Mouse (Mus musculus): ENCODE results near the gene Nsun6. TPM values are rescaled to one million over a fixed set of nuclear protein-coding genes. Genes with fewer than 3 reads are reported as not detected.

Nsun6 gene
- total RNA-seq (2014; rRNA removed; ENCODE audit: low replicate concordance) (2.0 and 3.5 TPM in 2 replicates), polyA plus RNA-seq (2015; fragmentation: Nextera tagmentation; extraction: Ambion mirVana) (7.3 and 7.7 TPM in 2 replicates)

- ATAC-seq (ENCODE audit: insufficient read depth, low read depth), result peak; percentile 98
- H3K9ac ChIP-seq (replicated peaks; ENCODE audit: low read depth, low read length), result peak within 1 kb of the TSS; percentile 84
- H3K4me2 ChIP-seq (ENCODE audit: low read depth, low read length), result peak within 1 kb of the TSS; percentile 81
- 0 out of 2 replicates have a peak, but pooled peaks have one; percentile 22 for TF ChIP-seq EP300 (IDR thresholded peaks at IDR 0.05; ENCODE audit: low read depth)
- peak; percentile 39 for TF ChIP-seq CTCF (IDR thresholded peaks at IDR 0.05; ENCODE audit: low read depth)
- H3K4me3 ChIP-seq (ENCODE audit: low read depth, low read length), result peak within 1 kb of the TSS; percentile 93
- H3K36me3 ChIP-seq (replicated peaks; ENCODE audit: control insufficient read depth, insufficient read depth, low read length), result no peaks in the 10 kb centered on the region
- peaks cover 17% of the 10 kb centered on the region for H3K4me1 ChIP-seq (ENCODE audit: control insufficient read depth, insufficient read depth)
- peak; percentile 95 for DNase-seq (ENCODE audit: low spot score)
- WGBS, result under 1% methylated on average over 73 of the region's 75 CpGs
- H3K27ac ChIP-seq (ENCODE audit: low read depth), result peak within 1 kb of the TSS; percentile 91
- H3K9me3 ChIP-seq (replicated peaks; ENCODE audit: control insufficient read depth, low read length), result no peaks in the 10 kb centered on the region
- no peaks in the 10 kb centered on the region for H3K27me3 ChIP-seq (ENCODE audit: control insufficient read depth, insufficient read depth, low read length)
Measured at GRCm38 (mm10) chr2:15054945-15055637, at the start of gene Nsun6. Gene Nsun6, minus strand, starts transcription at chr2:15055069.

GRCm38 (mm10) chr2:15104386-15104785 is 49.5 kb upstream of the Nsun6 start:
- WGBS, result 52% methylated on average over 1 of the region's 1 CpGs
- H3K4me3 ChIP-seq (ENCODE audit: low read depth, low read length), result no peak overlapping the region

GRCm38 (mm10) chr2:15096514-15097090 is 41.7 kb upstream of the Nsun6 start:
- no peak for DNase-seq (ENCODE audit: low spot score)
- Histone ChIP-seq H3K9me3 (replicated peaks; ENCODE audit: control insufficient read depth, low read length) (no peaks in the 10 kb centered on the region), H3K4me3 (ENCODE audit: low read depth, low read length) (no peak overlapping the region), H3K27ac (ENCODE audit: low read depth) (no peak overlapping the region), H3K4me2 (ENCODE audit: low read depth, low read length) (no peak overlapping the region), H3K36me3 (replicated peaks; ENCODE audit: control insufficient read depth, insufficient read depth, low read length) (no peaks in the 10 kb centered on the region), H3K27me3 (ENCODE audit: control insufficient read depth, insufficient read depth, low read length) (no peaks in the 10 kb centered on the region), H3K4me1 (ENCODE audit: control insufficient read depth, insufficient read depth) (no peaks in the 10 kb centered on the region), H3K9ac (replicated peaks; ENCODE audit: low read depth, low read length) (no peak overlapping the region)
- TF ChIP-seq EP300 (IDR thresholded peaks at IDR 0.05; ENCODE audit: low read depth) (no peak), CTCF (IDR thresholded peaks at IDR 0.05; ENCODE audit: low read depth) (peak; percentile 34)
- WGBS, result 51% methylated on average over 3 of the region's 3 CpGs
- no peak for ATAC-seq (ENCODE audit: insufficient read depth, low read depth)

More at GRCm38 (mm10) chr2:15104386-15104785, 49.5 kb upstream of the Nsun6 start:
- Histone ChIP-seq H3K4me2 (ENCODE audit: low read depth, low read length) (no peak overlapping the region), H3K9ac (replicated peaks; ENCODE audit: low read depth, low read length) (no peak overlapping the region), H3K4me1 (ENCODE audit: control insufficient read depth, insufficient read depth) (no peaks in the 10 kb centered on the region), H3K27me3 (ENCODE audit: control insufficient read depth, insufficient read depth, low read length) (no peaks in the 10 kb centered on the region), H3K27ac (ENCODE audit: low read depth) (no peak overlapping the region), H3K9me3 (replicated peaks; ENCODE audit: control insufficient read depth, low read length) (no peaks in the 10 kb centered on the region), H3K36me3 (replicated peaks; ENCODE audit: control insufficient read depth, insufficient read depth, low read length) (no peaks in the 10 kb centered on the region)
- DNase-seq (ENCODE audit: low spot score) (no peak), ATAC-seq (ENCODE audit: insufficient read depth, low read depth) (no peak)
- TF ChIP-seq EP300 (IDR thresholded peaks at IDR 0.05; ENCODE audit: low read depth) (no peak), CTCF (IDR thresholded peaks at IDR 0.05; ENCODE audit: low read depth) (no peak)

- no peak for ATAC-seq (ENCODE audit: insufficient read depth, low read depth)
- no peaks in the 10 kb centered on the region for H3K9me3 ChIP-seq (replicated peaks; ENCODE audit: control insufficient read depth, low read length)
- WGBS, result 68% methylated on average over 1 of the region's 1 CpGs
- no peak overlapping the region for H3K9ac ChIP-seq (replicated peaks; ENCODE audit: low read depth, low read length)
- no peak overlapping the region for H3K4me2 ChIP-seq (ENCODE audit: low read depth, low read length)
- TF ChIP-seq EP300 (IDR thresholded peaks at IDR 0.05; ENCODE audit: low read depth), result no peak
- TF ChIP-seq CTCF (IDR thresholded peaks at IDR 0.05; ENCODE audit: low read depth), result no peak
- no peaks in the 10 kb centered on the region for H3K27me3 ChIP-seq (ENCODE audit: control insufficient read depth, insufficient read depth, low read length)
- H3K4me3 ChIP-seq (ENCODE audit: low read depth, low read length), result no peak overlapping the region
- H3K27ac ChIP-seq (ENCODE audit: low read depth), result no peak overlapping the region
- H3K36me3 ChIP-seq (replicated peaks; ENCODE audit: control insufficient read depth, insufficient read depth, low read length), result peaks cover 10% of the 10 kb centered on the region; the same call in 1 of the 2 replicates
- no peaks in the 10 kb centered on the region for H3K4me1 ChIP-seq (ENCODE audit: control insufficient read depth, insufficient read depth)
- DNase-seq (ENCODE audit: low spot score), result no peak
Measured at GRCm38 (mm10) chr2:15087308-15087707, 32.4 kb upstream of the Nsun6 start.

- Histone ChIP-seq H3K27me3 (ENCODE audit: control insufficient read depth, insufficient read depth, low read length) (no peaks in the 10 kb centered on the region), H3K4me3 (ENCODE audit: low read depth, low read length) (no peak overlapping the region), H3K9ac (replicated peaks; ENCODE audit: low read depth, low read length) (no peak overlapping the region), H3K4me2 (ENCODE audit: low read depth, low read length) (no peak overlapping the region), H3K4me1 (ENCODE audit: control insufficient read depth, insufficient read depth) (no peaks in the 10 kb centered on the region), H3K9me3 (replicated peaks; ENCODE audit: control insufficient read depth, low read length) (no peaks in the 10 kb centered on the region), H3K36me3 (replicated peaks; ENCODE audit: control insufficient read depth, insufficient read depth, low read length) (peaks cover 23% of the 10 kb centered on the region), H3K27ac (ENCODE audit: low read depth) (no peak overlapping the region)
- DNase-seq (ENCODE audit: low spot score) (no peak), ATAC-seq (ENCODE audit: insufficient read depth, low read depth) (no peak)
- TF ChIP-seq CTCF (IDR thresholded peaks at IDR 0.05; ENCODE audit: low read depth) (no peak), EP300 (IDR thresholded peaks at IDR 0.05; ENCODE audit: low read depth) (no peak)
- WGBS, result 98% methylated on average over 2 of the region's 2 CpGs
Measured at GRCm38 (mm10) chr2:15083702-15084101, 28.8 kb upstream of the Nsun6 start.
